Mouse (Mus musculus) heart, embryonic 12.5 days (tissue): ENCODE data around the gene Pea15a. TPM values are rescaled to one million over a fixed set of nuclear protein-coding genes. Genes with fewer than 3 reads are reported as not detected.

Source experiments
- ATAC-seq: fragments of 200-750 bp; cut with Nextera tagmentation; 2 replicates; pipeline ENCODE4 v1.8.0; 2017; ENCODE audit warnings: moderate TSS enrichment, moderate library complexity; ENCODE audit not compliant: insufficient number of reproducible peaks, low FRiP score
- H3K27ac ChIP-seq: fragments of 300-500 bp; sonication (generic); 2 replicates; pipeline ENCODE4 v1.5.1; 2016; ENCODE audit warnings: mild to moderate bottlenecking, moderate library complexity; ENCODE audit not compliant: poor library complexity, severe bottlenecking
- H3K27me3 ChIP-seq: fragments of 300-500 bp; sonication (generic); replicated peaks from 2 replicates; pipeline ENCODE4 v1.6.1; 2016; ENCODE audit warnings: mild to moderate bottlenecking, moderate library complexity
- H3K36me3 ChIP-seq: fragments of 300-500 bp; sonication (generic); 2 replicates; pipeline ENCODE4 v1.6.1; 2016; ENCODE audit warnings: mild to moderate bottlenecking, moderate library complexity
- H3K4me1 ChIP-seq: fragments of 300-500 bp; sonication (generic); replicated peaks from 2 replicates; pipeline ENCODE4 v1.6.1; 2016; ENCODE audit warnings: mild to moderate bottlenecking
- H3K4me2 ChIP-seq: fragments of 300-500 bp; sonication (generic); 2 replicates; pipeline ENCODE4 v1.6.1; 2016; ENCODE audit warnings: mild to moderate bottlenecking, moderate library complexity
- H3K4me3 ChIP-seq: fragments of 300-500 bp; sonication (generic); 2 replicates; pipeline ENCODE4 v1.5.1; 2016; ENCODE audit warnings: mild to moderate bottlenecking
- H3K9ac ChIP-seq: fragments of 300-500 bp; sonication (generic); 2 replicates; pipeline ENCODE4 v1.6.1; 2016; ENCODE audit warnings: mild to moderate bottlenecking, moderate library complexity
- H3K9me3 ChIP-seq: fragments of 300-500 bp; sonication (generic); replicated peaks from 2 replicates; pipeline ENCODE4 v1.6.1; 2016; ENCODE audit warnings: mild to moderate bottlenecking, moderate library complexity
- WGBS: fragments of 180-500 bp; shearing (Covaris S2); methylation state at CpG from one replicate; pipeline ENCODE4 v1.1.7; 2016; 5-methylcytosine and 5-hydroxymethylcytosine counted together
- polyA plus RNA-seq: library from polyadenylated mRNA; unstranded; fragments of >200 nt; fragmentation: Nextera tagmentation; extraction: Ambion mirVana; gene quantifications from 2 replicates; pipeline ENCODE4 v1.2.1, GENCODE M21; 2016

Pea15a gene
- polyA plus RNA-seq, 1 experiment from 2014 or later: 156 TPM

DNA sequence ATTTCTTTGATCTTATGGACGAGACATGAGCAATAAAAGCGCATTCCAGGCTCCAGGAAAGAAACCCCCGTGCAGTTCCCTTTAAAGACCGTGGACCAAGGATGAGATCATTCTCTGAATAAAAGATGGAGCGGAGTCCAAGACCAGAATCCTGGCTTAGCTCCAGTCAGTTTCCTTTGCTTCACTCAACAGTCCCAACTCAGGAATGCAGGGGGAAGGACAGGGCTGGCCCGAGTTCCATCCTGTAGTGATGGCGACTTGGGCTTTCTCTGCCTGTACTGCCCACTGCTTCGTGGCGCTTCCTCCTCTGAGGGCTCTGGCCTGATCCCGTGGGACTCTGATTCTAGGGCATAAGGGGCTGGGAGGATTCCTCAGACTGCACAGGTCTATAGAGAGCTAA, 13.8 kb upstream of the Pea15a start:
- H3K9me3 ChIP-seq: no peaks in the 10 kb centered on the region
- ATAC-seq: peak; percentile 72
- peak overlapping the region; percentile 58; the same call in 1 of the 2 replicates for H3K9ac ChIP-seq
- H3K27me3 ChIP-seq: no peaks in the 10 kb centered on the region
- H3K36me3 ChIP-seq: peaks cover 4% of the 10 kb centered on the region; the same call in 1 of the 2 replicates
- 16% methylated on average over 10 of the region's 10 CpGs for WGBS
- H3K27ac ChIP-seq: peak overlapping the region; percentile 91
- H3K4me2 ChIP-seq: peak overlapping the region; percentile 43; the same call in 1 of the 2 replicates
- peaks cover 67% of the 10 kb centered on the region for H3K4me1 ChIP-seq
- H3K4me3 ChIP-seq: no peak overlapping the region

DNA sequence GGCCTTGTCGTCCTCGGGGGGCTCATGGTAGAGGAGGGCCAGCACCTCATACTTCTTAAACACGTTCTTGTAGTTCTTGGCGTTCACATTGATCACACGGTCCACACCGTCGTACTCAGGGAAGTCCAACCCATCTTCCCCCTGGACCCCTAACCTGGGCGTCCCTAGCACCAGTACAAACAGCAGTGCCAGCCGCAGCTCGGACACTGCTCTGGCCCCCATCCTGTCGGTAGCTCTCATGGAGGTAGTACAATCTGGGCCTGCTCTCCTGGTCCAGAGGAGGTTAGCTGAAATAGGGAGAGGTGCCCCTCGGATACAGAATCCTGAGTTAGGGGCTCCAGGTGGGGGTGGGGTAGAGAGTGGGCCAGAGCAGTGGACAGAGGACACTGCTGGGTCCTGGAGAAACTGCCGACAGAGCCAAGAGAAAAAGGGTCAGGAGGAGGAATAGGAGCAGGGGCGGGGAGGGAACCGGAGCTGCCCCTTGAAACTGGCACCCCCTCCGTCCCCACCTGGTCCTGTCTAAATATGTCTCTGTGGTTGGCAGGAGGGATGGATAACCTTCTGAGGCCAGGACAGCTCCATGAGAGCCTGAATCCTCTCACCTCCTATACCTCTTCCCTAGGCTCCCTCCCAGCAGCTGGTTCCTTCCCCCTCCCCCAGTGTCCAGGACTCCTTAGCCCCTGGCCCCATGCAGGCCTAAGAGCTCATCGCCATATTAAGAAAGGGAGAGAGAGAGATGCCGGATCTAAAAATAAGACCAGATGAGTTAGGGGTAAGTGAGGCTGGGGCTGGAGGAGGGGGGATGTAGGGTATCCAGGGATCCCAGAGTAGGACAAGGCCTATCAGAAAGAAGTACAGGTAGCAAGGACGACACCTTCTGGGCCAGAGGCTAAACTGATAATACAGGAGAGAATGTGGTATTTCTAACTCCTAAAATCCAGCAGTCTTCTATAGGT, 13.1 kb upstream of the Pea15a start, which contains the start of gene Casq1:
Casq1 (minus strand) TSS at position 418 of the 956 bp plus-strand sequence.
- peak; percentile 3; the same call in 1 of the 2 replicates for ATAC-seq
- Histone ChIP-seq H3K4me2 (peak within 1 kb of the TSS; percentile 43), H3K4me3 (peak within 1 kb of the TSS; percentile 12)

DNA sequence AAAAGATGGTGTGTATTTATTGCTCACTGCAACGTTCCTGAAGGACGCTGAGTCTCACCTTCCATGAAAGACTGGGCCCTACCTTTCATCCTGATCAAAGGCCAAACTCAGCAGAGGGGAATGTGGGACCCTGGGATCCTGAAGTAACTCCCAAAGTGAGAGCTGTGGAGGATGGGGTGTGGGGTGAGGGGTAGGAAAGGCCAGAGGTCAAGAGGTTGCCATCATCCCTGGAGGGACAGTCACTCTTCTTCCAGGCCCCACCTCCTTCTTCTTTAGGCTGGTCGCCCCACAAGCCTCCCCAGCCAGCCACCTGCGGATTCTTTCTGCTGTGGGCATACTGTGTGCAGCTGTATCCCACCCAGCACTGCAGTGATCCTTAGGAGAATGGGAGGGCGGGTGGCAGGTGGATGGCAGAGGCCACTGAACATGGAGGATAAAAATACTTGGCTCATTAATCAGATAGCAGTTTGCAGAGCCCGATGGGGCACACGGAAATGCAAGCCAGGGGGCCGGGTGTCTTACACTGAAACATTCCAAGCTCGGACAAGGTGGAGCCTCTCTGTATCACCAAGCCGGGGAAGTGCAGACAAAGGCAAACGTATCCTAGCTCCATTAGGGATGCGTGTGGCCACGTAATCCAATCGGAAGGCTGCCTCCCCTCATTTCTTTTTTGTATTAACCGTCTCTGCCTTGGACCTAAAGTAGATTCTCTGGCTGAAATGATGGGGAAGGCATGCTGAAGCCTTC, 11.7 kb upstream of the Pea15a start:
- Histone ChIP-seq H3K4me3 (peak overlapping the region; percentile 12), H3K27me3 (no peaks in the 10 kb centered on the region), H3K4me1 (peaks cover 78% of the 10 kb centered on the region), H3K9ac (peak overlapping the region; percentile 58; the same call in 1 of the 2 replicates), H3K9me3 (no peaks in the 10 kb centered on the region), H3K4me2 (peak overlapping the region; percentile 43), H3K27ac (peak overlapping the region; percentile 91), H3K36me3 (peaks cover 4% of the 10 kb centered on the region; the same call in 1 of the 2 replicates)
- ATAC-seq: no peak
- WGBS: 46% methylated on average over 15 of the region's 15 CpGs

More for the DNA sequence above, 13.1 kb upstream of the Pea15a start, which contains the start of gene Casq1:
- Histone ChIP-seq H3K9ac (peak within 1 kb of the TSS; percentile 58), H3K27me3 (no peaks in the 10 kb centered on the region), H3K36me3 (peaks cover 4% of the 10 kb centered on the region; the same call in 1 of the 2 replicates), H3K9me3 (no peaks in the 10 kb centered on the region), H3K27ac (peak within 1 kb of the TSS; percentile 91), H3K4me1 (peaks cover 72% of the 10 kb centered on the region)
- WGBS: 64% methylated on average over 19 of the region's 19 CpGs

DNA sequence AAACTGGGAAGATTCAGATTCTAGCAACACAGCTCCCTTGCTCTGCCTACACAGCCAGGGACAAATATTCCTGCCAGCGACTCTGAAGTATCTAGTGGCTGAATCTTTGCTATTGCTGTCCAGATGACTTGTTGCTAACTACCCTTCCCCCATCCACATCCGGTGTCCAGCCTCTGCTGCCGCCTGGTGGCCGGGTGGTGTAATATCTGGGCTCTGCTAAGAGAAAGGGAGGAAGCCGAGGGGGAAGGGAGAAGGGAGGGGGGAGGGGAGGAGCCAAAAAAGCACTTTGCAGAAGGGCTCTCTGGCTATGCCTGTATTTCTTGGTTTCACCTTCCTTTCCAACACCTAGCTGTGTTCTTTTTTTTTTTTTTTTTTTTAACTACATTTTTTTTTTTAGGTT, 10.5 kb upstream of the Pea15a start:
- Histone ChIP-seq H3K4me1 (peaks cover 78% of the 10 kb centered on the region), H3K27me3 (no peaks in the 10 kb centered on the region), H3K36me3 (peaks cover 9% of the 10 kb centered on the region; the same call in 1 of the 2 replicates), H3K9ac (peak overlapping the region; percentile 56), H3K27ac (peak overlapping the region; percentile 89), H3K4me2 (peak overlapping the region; percentile 64), H3K4me3 (peak overlapping the region; percentile 32; the same call in 1 of the 2 replicates), H3K9me3 (no peaks in the 10 kb centered on the region)
- peak; percentile 42 for ATAC-seq
- under 1% methylated on average over 5 of the region's 5 CpGs for WGBS

- peak overlapping the region; percentile 13; the same call in 1 of the 2 replicates for H3K27ac ChIP-seq
- H3K9ac ChIP-seq: no peak overlapping the region
- WGBS: 40% methylated on average over 3 of the region's 3 CpGs
- H3K4me2 ChIP-seq: no peak overlapping the region
- H3K9me3 ChIP-seq: no peaks in the 10 kb centered on the region
- H3K27me3 ChIP-seq: no peaks in the 10 kb centered on the region
- H3K36me3 ChIP-seq: peaks cover 18% of the 10 kb centered on the region
- peaks cover 57% of the 10 kb centered on the region for H3K4me1 ChIP-seq
- no peak for ATAC-seq
- H3K4me3 ChIP-seq: no peak overlapping the region
Observed at GRCm38 (mm10) chr1:172214748-172215147, 8.1 kb upstream of the Pea15a start.

GRCm38 (mm10) chr1:172213771-172214170, 7.2 kb upstream of the Pea15a start:
- Histone ChIP-seq H3K4me2 (no peak overlapping the region), H3K27ac (no peak overlapping the region), H3K36me3 (peaks cover 23% of the 10 kb centered on the region), H3K27me3 (no peaks in the 10 kb centered on the region), H3K4me1 (peaks cover 47% of the 10 kb centered on the region), H3K9ac (no peak overlapping the region), H3K4me3 (no peak overlapping the region), H3K9me3 (no peaks in the 10 kb centered on the region)
- no peak for ATAC-seq
- WGBS: 66% methylated on average over 4 of the region's 4 CpGs

GRCm38 (mm10) chr1:172212776-172213175, 6.2 kb upstream of the Pea15a start:
- H3K4me3 ChIP-seq: no peak overlapping the region
- peaks cover 23% of the 10 kb centered on the region for H3K36me3 ChIP-seq
- ATAC-seq: no peak
- H3K4me1 ChIP-seq: peaks cover 37% of the 10 kb centered on the region
- no peak overlapping the region for H3K4me2 ChIP-seq
- no peak overlapping the region for H3K9ac ChIP-seq
- no peak overlapping the region for H3K27ac ChIP-seq
- no peaks in the 10 kb centered on the region for H3K9me3 ChIP-seq
- no peaks in the 10 kb centered on the region for H3K27me3 ChIP-seq
- WGBS: 53% methylated on average over 5 of the region's 5 CpGs

DNA sequence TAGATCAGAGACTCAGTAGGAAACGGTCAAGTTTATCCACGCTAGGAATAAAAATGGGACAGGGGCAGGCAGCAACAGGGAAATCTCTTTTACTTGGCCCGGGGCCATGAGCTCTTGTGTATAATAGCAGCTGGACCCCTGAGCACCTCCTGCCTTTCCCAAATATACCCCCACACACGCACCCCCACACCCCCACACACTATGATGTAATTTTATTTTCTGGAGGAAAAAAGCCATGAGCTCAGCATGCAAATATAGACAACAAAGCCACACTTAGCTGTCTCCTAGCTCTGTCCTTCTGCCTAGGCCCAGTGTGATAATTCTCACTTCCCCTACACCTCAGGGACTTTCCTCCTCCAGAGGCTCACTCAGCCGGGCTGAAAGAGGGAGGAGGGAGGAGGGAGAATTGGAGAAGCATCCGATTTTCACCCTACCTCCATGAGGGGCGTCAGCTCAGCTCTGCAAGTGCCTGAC, 544 bp upstream of the Pea15a start:
- 19% methylated on average over 7 of the region's 7 CpGs for WGBS
- peaks cover 51% of the 10 kb centered on the region for H3K4me1 ChIP-seq
- peak overlapping the region; percentile 73 for H3K4me2 ChIP-seq
- H3K9ac ChIP-seq: peak overlapping the region; percentile 96; the same call in 1 of the 2 replicates
- H3K27me3 ChIP-seq: no peaks in the 10 kb centered on the region
- peak; percentile 27; the same call in 1 of the 2 replicates for ATAC-seq
- H3K36me3 ChIP-seq: peaks cover 17% of the 10 kb centered on the region
- peak overlapping the region; percentile 84 for H3K4me3 ChIP-seq
- peak overlapping the region; percentile 89 for H3K27ac ChIP-seq
- H3K9me3 ChIP-seq: no peaks in the 10 kb centered on the region

GRCm38 (mm10) chr1:172205741-172206087, 890 bp downstream of the Pea15a start:
- Histone ChIP-seq H3K4me2 (peak overlapping the region; percentile 73), H3K4me3 (peak overlapping the region; percentile 84), H3K9me3 (no peaks in the 10 kb centered on the region), H3K4me1 (peaks cover 65% of the 10 kb centered on the region), H3K9ac (peak overlapping the region; percentile 96), H3K36me3 (peaks cover 25% of the 10 kb centered on the region), H3K27ac (peak overlapping the region; percentile 89), H3K27me3 (no peaks in the 10 kb centered on the region)
- no peak for ATAC-seq
- 15% methylated on average over 3 of the region's 3 CpGs for WGBS

- no peak for ATAC-seq
- WGBS: 53% methylated on average over 15 of the region's 15 CpGs
- H3K4me2 ChIP-seq: peak overlapping the region; percentile 73
- peaks cover 67% of the 10 kb centered on the region for H3K4me1 ChIP-seq
- peak overlapping the region; percentile 96 for H3K9ac ChIP-seq
- no peaks in the 10 kb centered on the region for H3K9me3 ChIP-seq
- peak overlapping the region; percentile 89 for H3K27ac ChIP-seq
- peak overlapping the region; percentile 84 for H3K4me3 ChIP-seq
- H3K27me3 ChIP-seq: no peaks in the 10 kb centered on the region
- peaks cover 26% of the 10 kb centered on the region for H3K36me3 ChIP-seq
Observed at GRCm38 (mm10) chr1:172204814-172205740, 1.5 kb downstream of the Pea15a start.
